Comparison of ENCODE assay signal across 29 mouse cellular contexts in genomic region chr12:3540871-3541270, GRCm38 (mm10).
"Had no signal": no experiment of that assay in that cellular context is flagged by ENCODE, and none has a peak within 500 bp of the region (broad histone marks: within the 10 kb centered on the region; RNA-seq: fewer than 3 reads in every experiment).

No protein-coding gene starts in this region.

- H3K27ac ChIP-seq: heart, embryonic 13.5 days; heart, embryonic 15.5 days; hindbrain, embryonic 10.5 days; hindbrain, embryonic 12.5 days; hindbrain, embryonic 13.5 days; hindbrain, embryonic 14.5 days; hindbrain, embryonic 15.5 days; hindbrain, postnatal 0 days; intestine, embryonic 15.5 days; kidney, embryonic 15.5 days; kidney, postnatal 0 days; layer of hippocampus, adult 2 months; left cerebral cortex, adult 2 months had no signal

- H3K9me3 ChIP-seq: heart, embryonic 12.5 days; heart, embryonic 13.5 days; heart, embryonic 15.5 days; hindbrain, embryonic 10.5 days; hindbrain, embryonic 12.5 days; hindbrain, embryonic 13.5 days; hindbrain, embryonic 15.5 days; intestine, embryonic 15.5 days; kidney, embryonic 15.5 days had no signal

- H3K4me3 ChIP-seq: heart, embryonic 12.5 days; heart, embryonic 13.5 days; heart, embryonic 15.5 days; hindbrain, embryonic 10.5 days; hindbrain, embryonic 12.5 days; hindbrain, embryonic 13.5 days; hindbrain, embryonic 15.5 days; intestine, embryonic 15.5 days; kidney, embryonic 15.5 days; layer of hippocampus, adult 2 months; left cerebral cortex, adult 2 months had no signal

- H3K27me3 ChIP-seq: heart, embryonic 12.5 days; heart, embryonic 13.5 days; heart, embryonic 15.5 days; hindbrain, embryonic 12.5 days; hindbrain, embryonic 13.5 days; hindbrain, embryonic 15.5 days; intestine, embryonic 15.5 days; kidney, embryonic 15.5 days had no signal

- H3K4me1 ChIP-seq: hindbrain, embryonic 10.5 days; hindbrain, embryonic 12.5 days; hindbrain, embryonic 13.5 days; hindbrain, embryonic 15.5 days; intestine, embryonic 15.5 days; kidney, embryonic 15.5 days had no signal

- DNase-seq: heart, postnatal 14 days; heart, postnatal 36 days; heart, postnatal 4 days; kidney, adult 11 months; kidney, adult 18-20 months; kidney, adult 2 months; kidney, adult 8-10 months; kidney, adult 9 months; kidney, postnatal 10 days; kidney, postnatal 14 days; kidney, postnatal 25 days; kidney, postnatal 36 days; kidney, postnatal 4 days; layer of hippocampus, adult 9-11 months; layer of hippocampus, postnatal 36 days had no signal

- H3K36me3 ChIP-seq: heart, embryonic 12.5 days; heart, embryonic 13.5 days; heart, embryonic 15.5 days; hindbrain, embryonic 10.5 days; hindbrain, embryonic 12.5 days; hindbrain, embryonic 13.5 days; hindbrain, embryonic 15.5 days; intestine, embryonic 15.5 days; kidney, embryonic 15.5 days had no signal
